10 mouse cellular contexts compared by ENCODE assay signal in the genomic region with DNA sequence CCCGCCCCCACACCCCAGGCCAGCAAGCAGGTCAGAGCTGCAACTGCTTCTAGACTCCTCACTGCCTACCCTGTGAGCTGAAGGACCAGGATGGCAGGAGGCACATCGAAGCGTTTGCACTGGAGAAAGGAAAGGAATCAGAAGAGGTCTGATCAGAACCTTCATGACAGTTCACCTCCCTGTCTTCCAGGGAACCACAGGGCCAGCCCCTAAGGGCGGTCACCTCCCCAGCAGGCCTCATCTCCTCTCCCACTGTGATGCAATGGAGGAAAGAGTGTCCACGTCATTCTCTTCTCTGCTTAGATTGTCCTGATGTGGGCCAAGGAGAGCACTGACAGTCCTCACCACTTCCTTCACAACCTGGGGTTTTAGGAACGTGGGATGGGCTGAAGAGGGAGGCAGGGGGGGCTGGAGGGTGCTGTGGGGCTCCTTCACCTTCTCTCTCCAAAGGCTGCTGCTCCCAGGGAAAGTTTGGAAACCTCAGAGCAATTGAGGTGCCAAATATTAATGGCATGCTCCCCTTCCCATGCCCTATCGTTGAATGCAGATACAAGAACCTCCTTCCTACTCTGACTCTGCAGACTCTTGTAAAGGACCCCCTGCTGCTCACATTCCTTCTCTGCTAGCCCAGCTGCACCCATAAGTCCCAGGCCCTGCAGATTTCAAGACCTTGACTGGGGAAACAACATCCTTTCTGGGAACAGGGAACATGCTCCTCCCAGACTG. TPM values are rescaled to one million over a fixed set of nuclear protein-coding genes. Genes with fewer than 3 reads are reported as not detected.
DNase-seq lines count a peak whose midpoint lies in the region; ATAC-seq lines count a peak whose summit lies in the region.
"Had no signal": no experiment of that assay in that cellular context is flagged by ENCODE, and none has a peak within 500 bp of the region (broad histone marks: within the 10 kb centered on the region; RNA-seq: fewer than 3 reads in every experiment).

No protein-coding gene starts in this region.

- no peaks in the 10 kb centered on the region for H3K27me3 ChIP-seq in heart, embryonic 14.5 days (ENCODE audit: control insufficient read depth, insufficient read depth, low read length)
- H3K27me3 ChIP-seq in heart, embryonic 10.5 days (ENCODE audit: insufficient read depth, poor library complexity, severe bottlenecking) = no peaks in the 10 kb centered on the region
- no peaks in the 10 kb centered on the region for H3K27me3 ChIP-seq in liver, embryonic 12.5 days (replicated peaks)
- H3K27me3 ChIP-seq in stomach, embryonic 15.5 days (replicated peaks) = no peaks in the 10 kb centered on the region
- H3K27me3 ChIP-seq: neural tube, embryonic 12.5 days had no signal

- 56% methylated on average over 7 of the region's 7 CpGs for WGBS in heart, embryonic 14.5 days
- WGBS in heart, embryonic 10.5 days = 58% methylated on average over 7 of the region's 7 CpGs
- WGBS in liver, embryonic 12.5 days (ENCODE audit: insufficient replicate concordance) = 43% methylated on average over 7 of the region's 7 CpGs
- WGBS in stomach, embryonic 15.5 days = 65% methylated on average over 7 of the region's 7 CpGs

- H3K4me2 ChIP-seq in heart, embryonic 14.5 days (ENCODE audit: low read length) = no peak overlapping the region
- H3K4me2 ChIP-seq in liver, embryonic 12.5 days = no peak overlapping the region
- no peak overlapping the region for H3K4me2 ChIP-seq in stomach, embryonic 15.5 days
- H3K4me2 ChIP-seq: neural tube, embryonic 12.5 days had no signal

- H3K27ac ChIP-seq in heart, embryonic 14.5 days (replicated peaks in 1 of 2; ENCODE audit: control insufficient read depth in 1 of 2, insufficient read depth in 1 of 2, low read depth in 2 of 2, low read length in 2 of 2) = peak overlapping the region; percentile 16 to 50; a peak in 1 of 4 replicates
- no peak overlapping the region; the same call in 1 of the 2 replicates for H3K27ac ChIP-seq in heart, embryonic 10.5 days
- H3K27ac ChIP-seq in liver, embryonic 12.5 days = peak overlapping the region; percentile 26; the same call in 1 of the 2 replicates
- H3K27ac ChIP-seq in stomach, embryonic 15.5 days = peak overlapping the region; percentile 68
- H3K27ac ChIP-seq: neural tube, embryonic 12.5 days had no signal

- no peak for DNase-seq in heart, embryonic 10.5 days (ENCODE audit: low spot score)
- DNase-seq in left cerebral cortex, postnatal 36 days (ENCODE audit: low spot score in 2 of 2) = no peak
- no peak for DNase-seq in cerebellum, adult 11-12 months
- DNase-seq in left cerebral cortex, adult 11 months (ENCODE audit: low spot score) = no peak
- DNase-seq: kidney, adult 11 months had no signal

- H3K9me3 ChIP-seq in heart, embryonic 14.5 days (ENCODE audit: control insufficient read depth, low read length) = no peaks in the 10 kb centered on the region
- H3K9me3 ChIP-seq in heart, embryonic 10.5 days = no peaks in the 10 kb centered on the region
- no peaks in the 10 kb centered on the region for H3K9me3 ChIP-seq in liver, embryonic 12.5 days (replicated peaks)
- H3K9me3 ChIP-seq in stomach, embryonic 15.5 days = no peaks in the 10 kb centered on the region
- H3K9me3 ChIP-seq: neural tube, embryonic 12.5 days had no signal

- H3K4me3 ChIP-seq in heart, embryonic 14.5 days (ENCODE audit: control insufficient read depth in 1 of 2, insufficient read depth in 1 of 2, low read depth in 1 of 2, low read length in 2 of 2) = no peak overlapping the region
- H3K4me3 ChIP-seq in heart, embryonic 10.5 days = no peak overlapping the region
- H3K4me3 ChIP-seq in liver, embryonic 12.5 days = no peak overlapping the region
- no peak overlapping the region for H3K4me3 ChIP-seq in stomach, embryonic 15.5 days (replicated peaks)
- H3K4me3 ChIP-seq: neural tube, embryonic 12.5 days had no signal

- no peak for ATAC-seq in heart, embryonic 14.5 days (ENCODE audit: insufficient number of reproducible peaks, insufficient read depth, low FRiP score, low read depth)
- ATAC-seq in activated CD4-positive, CD25-positive, alpha-beta regulatory T cell, adult 4 months = peak; percentile 60
- ATAC-seq in liver, embryonic 12.5 days = peak; percentile 13; the same call in 1 of the 2 replicates
- no peak for ATAC-seq in stomach, embryonic 15.5 days (ENCODE audit: insufficient read depth, low FRiP score, low read depth)

- no peak overlapping the region for H3K9ac ChIP-seq in heart, embryonic 14.5 days (ENCODE audit: low read length)
- no peak overlapping the region for H3K9ac ChIP-seq in liver, embryonic 12.5 days
- H3K9ac ChIP-seq in stomach, embryonic 15.5 days = no peak overlapping the region
- H3K9ac ChIP-seq: neural tube, embryonic 12.5 days had no signal

- no peaks in the 10 kb centered on the region for H3K36me3 ChIP-seq in heart, embryonic 14.5 days (ENCODE audit: control insufficient read depth, insufficient read depth, low read length)
- H3K36me3 ChIP-seq in heart, embryonic 10.5 days = no peaks in the 10 kb centered on the region
- H3K36me3 ChIP-seq in liver, embryonic 12.5 days = no peaks in the 10 kb centered on the region
- no peaks in the 10 kb centered on the region for H3K36me3 ChIP-seq in stomach, embryonic 15.5 days
- H3K36me3 ChIP-seq: neural tube, embryonic 12.5 days had no signal

- intact Hi-C loops in left cerebral cortex, postnatal 36 days (cut with DNase I) = no loop called here

- H3K4me1 ChIP-seq in heart, embryonic 14.5 days (ENCODE audit: control insufficient read depth in 2 of 2, insufficient read depth in 2 of 2, low read length in 2 of 2) = 0 out of 4 replicates have a peak, but pooled peaks cover 0 to 3% of the 10 kb centered on the region in 2 experiments
- peaks cover 11% of the 10 kb centered on the region; the same call in 1 of the 2 replicates for H3K4me1 ChIP-seq in heart, embryonic 10.5 days
- H3K4me1 ChIP-seq in liver, embryonic 12.5 days = peaks cover 22% of the 10 kb centered on the region
- peaks cover 8% of the 10 kb centered on the region; the same call in 1 of the 2 replicates for H3K4me1 ChIP-seq in stomach, embryonic 15.5 days
- H3K4me1 ChIP-seq: neural tube, embryonic 12.5 days had no signal

RNA-seq across cellular contexts. Expression of gene Kcnip1, which starts 17.3 kb away (rescaled TPM):
- polyA plus RNA-seq in heart, embryonic 14.5 days (2014; fragmentation: Nextera tagmentation; extraction: Ambion mirVana) = 0.11 TPM in 1 of 2 replicates, not detected in the other
- 0.33 and 1.8 TPM in 2 replicates for polyA plus RNA-seq in heart, embryonic 10.5 days (2016; fragmentation: Nextera tagmentation; extraction: Ambion mirVana)
- polyA plus RNA-seq in activated CD4-positive, CD25-positive, alpha-beta regulatory T cell, adult 4 months (2017; shearing (Covaris generic)) = not detected
- polyA plus RNA-seq in liver, embryonic 12.5 days (2016; fragmentation: Nextera tagmentation; extraction: Ambion mirVana) = 0.39 and 0.66 TPM in 2 replicates
- 11.8 and 12.1 TPM in 2 replicates for polyA plus RNA-seq in stomach, embryonic 15.5 days (2015; fragmentation: Nextera tagmentation; extraction: Ambion mirVana)
- total RNA-seq in left cerebral cortex, postnatal 36 days (2021) = 10 to 100 TPM; 28.4 to 31.4 TPM

RNA-seq across cellular contexts. Expression of gene Lcp2, which starts 36.4 kb away (rescaled TPM):
- 1.5 and 2.2 TPM in 2 replicates for polyA plus RNA-seq in heart, embryonic 14.5 days (2014; fragmentation: Nextera tagmentation; extraction: Ambion mirVana)
- 1.3 and 2.4 TPM in 2 replicates for polyA plus RNA-seq in heart, embryonic 10.5 days (2016; fragmentation: Nextera tagmentation; extraction: Ambion mirVana)
- 100 to 1,000 TPM; 461 to 468 TPM for polyA plus RNA-seq in activated CD4-positive, CD25-positive, alpha-beta regulatory T cell, adult 4 months (2017; shearing (Covaris generic))
- 10.5 and 11.5 TPM in 2 replicates for polyA plus RNA-seq in liver, embryonic 12.5 days (2016; fragmentation: Nextera tagmentation; extraction: Ambion mirVana)
- polyA plus RNA-seq in stomach, embryonic 15.5 days (2015; fragmentation: Nextera tagmentation; extraction: Ambion mirVana) = 3.6 and 3.8 TPM in 2 replicates
- total RNA-seq in left cerebral cortex, postnatal 36 days (2021) = 1 to 10 TPM; 2.4 to 3.5 TPM

RNA-seq across cellular contexts. Expression of gene Kcnmb1, which starts 47.5 kb away (rescaled TPM):
- 1.7 and 2.0 TPM in 2 replicates for polyA plus RNA-seq in heart, embryonic 14.5 days (2014; fragmentation: Nextera tagmentation; extraction: Ambion mirVana)
- 6.9 and 10.2 TPM in 2 replicates for polyA plus RNA-seq in heart, embryonic 10.5 days (2016; fragmentation: Nextera tagmentation; extraction: Ambion mirVana)
- under 1 TPM; 0.60 TPM for polyA plus RNA-seq in activated CD4-positive, CD25-positive, alpha-beta regulatory T cell, adult 4 months (2017; shearing (Covaris generic))
- 0.11 and 0.18 TPM in 2 replicates for polyA plus RNA-seq in liver, embryonic 12.5 days (2016; fragmentation: Nextera tagmentation; extraction: Ambion mirVana)
- 2.2 and 2.4 TPM in 2 replicates for polyA plus RNA-seq in stomach, embryonic 15.5 days (2015; fragmentation: Nextera tagmentation; extraction: Ambion mirVana)
- total RNA-seq in left cerebral cortex, postnatal 36 days (2021) = under 1 TPM; 0.32 to 0.43 TPM

Comparison
In these comparisons a context has a peak if more than half of its experiments do, and no peak if none do; other contexts are left out.
1. ATAC-seq: peak in activated CD4-positive, CD25-positive, alpha-beta regulatory T cell, adult 4 months (single experiment) and liver, embryonic 12.5 days (single experiment); none in heart, embryonic 14.5 days (single experiment) and stomach, embryonic 15.5 days (single experiment).
2. RNA of gene Lcp2, which starts 36.4 kb away (polyA plus RNA-seq): 461 to 468 TPM in activated CD4-positive, CD25-positive, alpha-beta regulatory T cell, adult 4 months; 10.5 to 11.5 TPM in liver, embryonic 12.5 days, 3.6 to 3.8 TPM in stomach, embryonic 15.5 days, 1.3 to 2.4 TPM in heart, embryonic 10.5 days and 1.5 to 2.2 TPM in heart, embryonic 14.5 days; every median in the first group is over 10 times any median in the second.